29 mouse cellular contexts compared by ENCODE assay signal in the genomic region with DNA sequence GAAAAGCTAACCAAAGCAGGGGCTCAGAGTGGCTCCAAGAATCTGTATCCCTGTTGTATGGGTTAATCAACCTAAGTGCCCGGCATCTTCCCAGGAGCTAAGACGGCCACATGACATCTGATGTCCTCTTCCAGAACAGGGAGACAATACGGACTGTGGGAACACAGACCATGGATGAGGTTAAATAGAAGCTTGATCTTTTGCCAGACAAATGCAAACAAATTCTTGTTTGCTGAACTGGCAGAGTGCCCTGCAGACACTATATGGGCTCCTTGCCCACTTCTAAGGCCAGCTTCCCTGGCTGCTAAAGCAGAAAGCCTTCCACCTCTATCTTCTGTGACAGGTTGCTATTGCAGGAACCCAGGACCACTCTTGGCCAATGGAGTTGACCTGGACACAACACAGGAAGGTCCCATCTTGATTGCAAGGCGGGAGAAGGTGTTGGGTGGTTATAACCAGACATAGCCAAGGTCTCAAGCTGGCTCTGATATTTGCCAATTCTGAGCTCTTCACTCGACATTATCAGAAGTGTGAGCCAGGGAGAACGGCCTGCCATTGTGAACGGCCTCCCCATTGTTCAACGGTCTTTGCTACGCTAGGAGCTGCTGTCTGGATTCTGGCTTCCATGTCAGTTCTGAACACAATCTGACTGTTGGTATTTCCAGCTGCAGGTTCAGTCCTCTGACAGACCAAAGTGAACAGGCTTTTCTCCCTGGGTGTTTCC.
DNase-seq lines count a peak whose midpoint lies in the region; ATAC-seq and TF ChIP-seq lines count a peak whose summit lies in the region.
"Had no signal": no experiment of that assay in that cellular context is flagged by ENCODE, and none has a peak within 500 bp of the region (broad histone marks: within the 10 kb centered on the region; RNA-seq: fewer than 3 reads in every experiment).

No protein-coding gene starts in this region.

- H3K4me1 ChIP-seq in liver, postnatal 0 days (ENCODE audit: insufficient read depth) = no peaks in the 10 kb centered on the region
- no peaks in the 10 kb centered on the region for H3K4me1 ChIP-seq in midbrain, embryonic 14.5 days (ENCODE audit: control insufficient read depth, insufficient read depth, low read length)
- H3K4me1 ChIP-seq in midbrain, embryonic 15.5 days = no peaks in the 10 kb centered on the region
- H3K4me1 ChIP-seq in embryonic facial prominence, embryonic 14.5 days (ENCODE audit: control insufficient read depth, insufficient read depth, low read length) = peaks cover 11% of the 10 kb centered on the region; the same call in 1 of the 2 replicates
- H3K4me1 ChIP-seq in stomach, postnatal 0 days (replicated peaks; ENCODE audit: control insufficient read depth, insufficient read depth) = 0 out of 2 replicates have a peak, but pooled peaks cover 6% of the 10 kb centered on the region
- H3K4me1 ChIP-seq: embryonic facial prominence, embryonic 12.5 days had no signal

- no peak overlapping the region for H3K4me2 ChIP-seq in liver, postnatal 0 days (ENCODE audit: low read depth, low read length)
- no peak overlapping the region for H3K4me2 ChIP-seq in midbrain, embryonic 14.5 days (ENCODE audit: low read length)
- H3K4me2 ChIP-seq in midbrain, embryonic 15.5 days = no peak overlapping the region
- no peak overlapping the region for H3K4me2 ChIP-seq in embryonic facial prominence, embryonic 14.5 days (ENCODE audit: low read depth, low read length)
- no peak overlapping the region for H3K4me2 ChIP-seq in stomach, postnatal 0 days (replicated peaks; ENCODE audit: low read depth)
- H3K4me2 ChIP-seq: embryonic facial prominence, embryonic 12.5 days; forebrain, embryonic 15.5 days; heart, embryonic 11.5 days; hindbrain, embryonic 13.5 days; midbrain, embryonic 12.5 days; neural tube, embryonic 13.5 days had no signal

- H3K27me3 ChIP-seq in liver, postnatal 0 days (ENCODE audit: insufficient read depth, low read length) = no peaks in the 10 kb centered on the region
- no peaks in the 10 kb centered on the region for H3K27me3 ChIP-seq in midbrain, embryonic 14.5 days (ENCODE audit: control insufficient read depth, insufficient read depth, low read length)
- H3K27me3 ChIP-seq in midbrain, embryonic 15.5 days (replicated peaks) = no peaks in the 10 kb centered on the region
- H3K27me3 ChIP-seq in embryonic facial prominence, embryonic 14.5 days (replicated peaks; ENCODE audit: control insufficient read depth, insufficient read depth, low read length) = no peaks in the 10 kb centered on the region
- H3K27me3 ChIP-seq in stomach, postnatal 0 days (ENCODE audit: control insufficient read depth, insufficient read depth, low read length) = no peaks in the 10 kb centered on the region
- H3K27me3 ChIP-seq: CH12.LX; embryonic facial prominence, embryonic 12.5 days; forebrain, embryonic 15.5 days; hindbrain, embryonic 13.5 days; midbrain, embryonic 12.5 days; neural tube, embryonic 13.5 days; Patski had no signal

- H3K9me3 ChIP-seq in liver, postnatal 0 days (ENCODE audit: low read length) = no peaks in the 10 kb centered on the region
- no peaks in the 10 kb centered on the region for H3K9me3 ChIP-seq in midbrain, embryonic 14.5 days (ENCODE audit: control insufficient read depth, low read length)
- H3K9me3 ChIP-seq in midbrain, embryonic 15.5 days = no peaks in the 10 kb centered on the region
- H3K9me3 ChIP-seq in embryonic facial prominence, embryonic 14.5 days (ENCODE audit: control insufficient read depth, low read length) = no peaks in the 10 kb centered on the region
- H3K9me3 ChIP-seq in stomach, postnatal 0 days (ENCODE audit: control insufficient read depth, low read length) = no peaks in the 10 kb centered on the region
- H3K9me3 ChIP-seq: embryonic facial prominence, embryonic 12.5 days; forebrain, embryonic 15.5 days; hindbrain, embryonic 13.5 days; limb, embryonic 10.5 days; midbrain, embryonic 12.5 days; neural tube, embryonic 13.5 days had no signal

- no peak for TF ChIP-seq CTCF in liver, postnatal 0 days (IDR thresholded peaks at IDR 0.05; ENCODE audit: low read depth)
- no peak for TF ChIP-seq CTCF in stomach, postnatal 0 days (IDR thresholded peaks at IDR 0.05; ENCODE audit: low read depth)

- peak; percentile 42 for DNase-seq in liver, postnatal 0 days
- DNase-seq in liver = no peak
- peak; percentile 43 for DNase-seq in midbrain, embryonic 14.5 days
- DNase-seq in embryonic facial prominence, embryonic 14.5 days (ENCODE audit: low spot score) = peak; percentile 50
- peak; percentile 43 for DNase-seq in stomach, postnatal 0 days (ENCODE audit: low spot score)
- no peak for DNase-seq in embryo, embryonic 11 days
- DNase-seq: adrenal gland, adult 2 months; B cell, adult 2 months; cerebellum, adult 11-12 months; gastrocnemius, postnatal 10 days; heart, postnatal 14 days; kidney, adult 18-20 months; retina, postnatal 1 day; right cerebral cortex, postnatal 25 days; thymus, postnatal 14 days had no signal

- no peak for ATAC-seq in liver, postnatal 0 days
- ATAC-seq in midbrain, embryonic 14.5 days (ENCODE audit: low FRiP score, low TSS enrichment) = no peak
- no peak for ATAC-seq in midbrain, embryonic 15.5 days (replicated peaks)
- ATAC-seq in embryonic facial prominence, embryonic 14.5 days (ENCODE audit: low read depth) = no peak
- no peak for ATAC-seq in stomach, postnatal 0 days (ENCODE audit: low FRiP score, low TSS enrichment)
- ATAC-seq: forebrain, embryonic 15.5 days; inflammation-experienced regulatory T-cells, adult 6 months; Patski had no signal

- no peak overlapping the region for H3K9ac ChIP-seq in liver, postnatal 0 days (replicated peaks)
- no peak overlapping the region for H3K9ac ChIP-seq in midbrain, embryonic 14.5 days (replicated peaks; ENCODE audit: low read length)
- H3K9ac ChIP-seq in midbrain, embryonic 15.5 days = no peak overlapping the region
- H3K9ac ChIP-seq in embryonic facial prominence, embryonic 14.5 days (ENCODE audit: low read depth, low read length) = no peak overlapping the region
- H3K9ac ChIP-seq in stomach, postnatal 0 days (ENCODE audit: low read length) = no peak overlapping the region
- H3K9ac ChIP-seq: embryonic facial prominence, embryonic 12.5 days; forebrain, embryonic 15.5 days; hindbrain, embryonic 13.5 days; midbrain, embryonic 12.5 days; neural tube, embryonic 13.5 days had no signal

- no peak overlapping the region for H3K4me3 ChIP-seq in liver, postnatal 0 days (ENCODE audit: low read depth, low read length)
- no peak overlapping the region for H3K4me3 ChIP-seq in midbrain, embryonic 14.5 days (replicated peaks; ENCODE audit: low read depth, low read length)
- no peak overlapping the region for H3K4me3 ChIP-seq in midbrain, embryonic 15.5 days
- H3K4me3 ChIP-seq in embryonic facial prominence, embryonic 14.5 days (ENCODE audit: low read depth, low read length) = no peak overlapping the region
- H3K4me3 ChIP-seq in stomach, postnatal 0 days (ENCODE audit: low read depth, low read length) = no peak overlapping the region
- H3K4me3 ChIP-seq: embryonic facial prominence, embryonic 12.5 days; erythroblast, embryonic 14.5 days; forebrain, embryonic 15.5 days; hindbrain, embryonic 13.5 days; limb, embryonic 10.5 days; midbrain, embryonic 12.5 days; myocyte; neural tube, embryonic 13.5 days had no signal

- TF ChIP-seq EP300 in liver, postnatal 0 days (IDR thresholded peaks at IDR 0.05; ENCODE audit: low read depth) = no peak
- no peak for TF ChIP-seq EP300 in stomach, postnatal 0 days (optimal IDR thresholded peaks at IDR 0.05)

- H3K27ac ChIP-seq in liver, postnatal 0 days (ENCODE audit: low read depth) = no peak overlapping the region
- H3K27ac ChIP-seq in midbrain, embryonic 14.5 days (replicated peaks; ENCODE audit: low read depth, low read length) = no peak overlapping the region
- no peak overlapping the region for H3K27ac ChIP-seq in midbrain, embryonic 15.5 days
- H3K27ac ChIP-seq in embryonic facial prominence, embryonic 14.5 days (replicated peaks; ENCODE audit: low read depth, low read length) = no peak overlapping the region
- no peak overlapping the region for H3K27ac ChIP-seq in stomach, postnatal 0 days (replicated peaks)
- H3K27ac ChIP-seq: embryonic facial prominence, embryonic 12.5 days; forebrain, embryonic 15.5 days; hindbrain, embryonic 13.5 days; limb, embryonic 10.5 days; midbrain, embryonic 12.5 days; neural tube, embryonic 13.5 days had no signal

- WGBS in liver, postnatal 0 days (ENCODE audit: insufficient replicate concordance) = 70% methylated on average over 9 of the region's 9 CpGs
- 57% methylated on average over 9 of the region's 9 CpGs for WGBS in midbrain, embryonic 14.5 days
- WGBS in midbrain, embryonic 15.5 days = 57% methylated on average over 9 of the region's 9 CpGs
- 66% methylated on average over 9 of the region's 9 CpGs for WGBS in embryonic facial prominence, embryonic 14.5 days
- WGBS in stomach, postnatal 0 days = 42% methylated on average over 9 of the region's 9 CpGs

- H3K36me3 ChIP-seq in liver, postnatal 0 days (replicated peaks; ENCODE audit: insufficient read depth, low read length) = no peaks in the 10 kb centered on the region
- no peaks in the 10 kb centered on the region for H3K36me3 ChIP-seq in midbrain, embryonic 14.5 days (ENCODE audit: control insufficient read depth, insufficient read depth, low read length)
- no peaks in the 10 kb centered on the region for H3K36me3 ChIP-seq in midbrain, embryonic 15.5 days (replicated peaks)
- no peaks in the 10 kb centered on the region for H3K36me3 ChIP-seq in embryonic facial prominence, embryonic 14.5 days (ENCODE audit: control insufficient read depth, insufficient read depth, low read length)
- no peaks in the 10 kb centered on the region for H3K36me3 ChIP-seq in stomach, postnatal 0 days (ENCODE audit: control insufficient read depth, insufficient read depth, low read length)
- H3K36me3 ChIP-seq: embryonic facial prominence, embryonic 12.5 days; forebrain, embryonic 15.5 days; G1E; hindbrain, embryonic 13.5 days; limb, embryonic 10.5 days; midbrain, embryonic 12.5 days; neural tube, embryonic 13.5 days had no signal

Comparison
In these comparisons a context has a peak if more than half of its experiments do, and no peak if none do; other contexts are left out.
1. DNase-seq: peak in liver, postnatal 0 days (single experiment), midbrain, embryonic 14.5 days (single experiment), embryonic facial prominence, embryonic 14.5 days (single experiment) and stomach, postnatal 0 days (single experiment); none in liver (single experiment) and embryo, embryonic 11 days (single experiment).